Mouse (Mus musculus) forebrain, embryonic 15.5 days (tissue): Measurements from ENCODE around the gene Cnot8. TPM values are rescaled to one million over a fixed set of nuclear protein-coding genes. Genes with fewer than 3 reads are reported as not detected.

Experiments used
- ATAC-seq: fragments of 200-750 bp; cut with Nextera tagmentation; replicated peaks from 2 replicates; pipeline ENCODE4 v1.8.0; 2017; ENCODE audit warnings: mild to moderate bottlenecking, moderate TSS enrichment, moderate library complexity
- H3K27ac ChIP-seq: fragments of 300-500 bp; sonication (generic); replicated peaks from 2 replicates; pipeline ENCODE4 v1.5.1; 2015; ENCODE audit warnings: mild to moderate bottlenecking, inconsistent platforms
- H3K27me3 ChIP-seq: fragments of 300-500 bp; sonication (generic); 2 replicates; pipeline ENCODE4 v1.6.1; 2015; ENCODE audit warnings: inconsistent platforms
- H3K36me3 ChIP-seq: fragments of 300-500 bp; sonication (generic); 2 replicates; pipeline ENCODE4 v1.6.1; 2015; ENCODE audit warnings: mild to moderate bottlenecking, inconsistent platforms
- H3K4me1 ChIP-seq: fragments of 300-500 bp; sonication (generic); 2 replicates; pipeline ENCODE4 v1.6.1; 2015; ENCODE audit warnings: inconsistent platforms
- H3K4me2 ChIP-seq: fragments of 300-500 bp; sonication (generic); replicated peaks from 2 replicates; pipeline ENCODE4 v1.6.1; 2015; ENCODE audit warnings: mild to moderate bottlenecking, inconsistent platforms
- H3K4me3 ChIP-seq: fragments of 300-500 bp; sonication (generic); 2 replicates; pipeline ENCODE4 v1.5.1; 2015; ENCODE audit warnings: mild to moderate bottlenecking, inconsistent platforms
- H3K9ac ChIP-seq: fragments of 300-500 bp; sonication (generic); replicated peaks from 2 replicates; pipeline ENCODE4 v1.6.1; 2015; ENCODE audit warnings: mild to moderate bottlenecking, inconsistent platforms
- H3K9me3 ChIP-seq: fragments of 300-500 bp; sonication (generic); 2 replicates; pipeline ENCODE4 v1.6.1; 2016; ENCODE audit warnings: inconsistent platforms
- WGBS: fragments of 180-500 bp; shearing (Covaris S2); methylation state at CpG from one replicate; pipeline ENCODE4 v1.1.7; 2015; ENCODE audit warnings: mixed read lengths; 5-methylcytosine and 5-hydroxymethylcytosine counted together
- polyA plus RNA-seq: library from polyadenylated mRNA; unstranded; fragments of >200 nt; fragmentation: Nextera tagmentation; extraction: Ambion mirVana; gene quantifications from 2 replicates; pipeline ENCODE4 v1.2.1, GENCODE M21; 2015

Cnot8 gene
- polyA plus RNA-seq, 1 experiment from 2014 or later: 147 TPM

DNA sequence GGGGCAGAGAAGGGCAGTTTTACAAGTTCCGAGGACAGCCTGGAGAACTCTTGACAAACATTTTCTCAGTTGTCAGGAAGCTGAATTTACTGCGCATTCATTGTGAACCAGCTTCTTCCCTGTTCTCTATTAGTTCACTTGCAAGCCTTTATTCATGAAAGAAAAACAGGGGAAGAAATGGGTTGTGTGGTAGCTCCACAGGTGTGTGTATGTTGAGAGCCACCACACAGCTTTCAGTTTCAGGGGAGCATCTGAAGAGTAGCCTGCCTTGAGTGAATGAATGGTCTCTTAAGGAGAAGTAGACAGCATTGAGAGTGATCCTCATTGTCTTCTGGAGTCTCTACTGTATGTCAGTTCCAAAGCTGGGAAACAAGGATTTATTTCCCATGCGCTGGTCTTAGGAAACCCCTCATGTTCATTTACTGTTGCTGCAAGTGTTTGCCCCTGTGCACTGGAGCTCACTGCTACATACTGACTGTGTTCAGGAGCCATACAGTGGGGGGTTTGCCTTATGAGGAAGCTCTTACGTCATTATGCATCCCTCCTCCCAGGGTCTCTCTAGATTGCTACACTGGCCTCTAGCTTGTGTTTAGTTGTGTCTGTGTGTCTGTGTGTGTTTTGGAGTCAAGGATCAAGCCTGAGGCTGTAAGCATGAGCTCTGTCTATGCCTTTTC lies 3.8 kb downstream of the Cnot8 start:
- no peak for ATAC-seq
- peaks cover 30% of the 10 kb centered on the region for H3K4me1 ChIP-seq
- no peaks in the 10 kb centered on the region for H3K9me3 ChIP-seq

DNA sequence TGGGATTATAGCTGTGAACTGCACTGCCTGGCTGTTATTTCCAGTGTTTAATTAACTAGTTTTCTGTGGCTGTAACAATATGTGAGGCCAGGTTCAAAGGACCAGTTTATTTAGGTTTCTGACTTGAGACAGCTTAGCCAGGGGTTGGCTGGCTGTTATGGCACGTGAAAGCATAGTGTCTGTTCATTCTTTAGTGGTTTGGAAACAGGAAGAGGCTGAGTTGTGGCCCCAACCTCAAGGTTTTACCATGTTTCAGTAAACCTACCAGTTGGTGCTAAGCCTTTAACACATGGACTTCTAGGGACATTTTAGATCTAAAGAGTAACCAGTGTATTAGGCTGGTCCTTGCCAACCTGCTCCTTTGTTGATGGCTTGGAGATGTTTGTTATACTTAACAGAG lies 12.6 kb downstream of the Cnot8 start:
- H3K36me3 ChIP-seq: peaks cover 91% of the 10 kb centered on the region
- no peak overlapping the region for H3K4me2 ChIP-seq
- ATAC-seq: no peak
- no peak overlapping the region for H3K9ac ChIP-seq
- H3K27me3 ChIP-seq: no peaks in the 10 kb centered on the region
- H3K4me1 ChIP-seq: no peaks in the 10 kb centered on the region
- H3K27ac ChIP-seq: no peak overlapping the region
- 91% methylated on average over 1 of the region's 1 CpGs for WGBS
- H3K4me3 ChIP-seq: no peak overlapping the region
- H3K9me3 ChIP-seq: no peaks in the 10 kb centered on the region

More for the DNA sequence above, 3.8 kb downstream of the Cnot8 start:
- Histone ChIP-seq H3K27ac (no peak overlapping the region), H3K27me3 (no peaks in the 10 kb centered on the region), H3K9ac (no peak overlapping the region), H3K4me2 (no peak overlapping the region), H3K36me3 (peaks cover 28% of the 10 kb centered on the region), H3K4me3 (no peak overlapping the region)
- WGBS: 89% methylated on average over 4 of the region's 4 CpGs

DNA sequence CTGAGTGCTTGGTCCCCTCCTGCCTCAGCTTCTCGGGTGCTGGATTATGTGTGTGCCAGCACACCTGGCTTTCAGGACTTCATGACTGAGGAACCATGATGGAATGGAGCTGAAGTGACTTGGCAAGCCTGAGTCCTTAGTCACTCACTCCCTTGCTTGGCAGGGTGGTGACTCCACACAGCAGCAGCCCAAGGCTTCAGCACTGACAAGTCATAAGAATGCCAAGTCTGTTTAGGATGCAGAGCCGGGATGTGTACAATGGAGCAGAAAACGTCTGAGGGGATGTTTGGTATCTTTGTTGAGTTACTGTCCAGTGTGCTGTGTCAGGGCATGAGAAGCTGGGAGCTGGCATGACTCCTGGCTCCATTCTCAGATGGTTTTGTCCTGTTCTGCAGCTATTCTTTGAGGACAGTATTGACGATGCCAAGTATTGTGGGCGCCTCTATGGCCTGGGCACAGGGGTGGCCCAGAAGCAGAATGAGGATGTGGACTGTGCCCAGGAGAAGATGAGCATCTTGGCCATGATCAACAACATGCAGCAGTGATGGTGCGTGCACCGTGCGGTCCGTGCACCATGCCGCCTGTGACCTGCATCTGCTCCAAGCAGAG lies 13.2 kb downstream of the Cnot8 start:
- ATAC-seq: no peak
- Histone ChIP-seq H3K4me3 (no peak overlapping the region), H3K36me3 (peaks cover 91% of the 10 kb centered on the region), H3K4me2 (no peak overlapping the region), H3K27me3 (no peaks in the 10 kb centered on the region), H3K9ac (no peak overlapping the region), H3K4me1 (no peaks in the 10 kb centered on the region), H3K27ac (no peak overlapping the region), H3K9me3 (no peaks in the 10 kb centered on the region)
- 82% methylated on average over 10 of the region's 10 CpGs for WGBS

- no peaks in the 10 kb centered on the region for H3K27me3 ChIP-seq
- H3K27ac ChIP-seq: no peak overlapping the region
- WGBS: 80% methylated on average over 3 of the region's 3 CpGs
- no peak overlapping the region for H3K4me3 ChIP-seq
- H3K4me2 ChIP-seq: no peak overlapping the region
- peaks cover 78% of the 10 kb centered on the region for H3K36me3 ChIP-seq
- no peak for ATAC-seq
- H3K4me1 ChIP-seq: no peaks in the 10 kb centered on the region
- H3K9ac ChIP-seq: no peak overlapping the region
- no peaks in the 10 kb centered on the region for H3K9me3 ChIP-seq
These were observed 16.7 kb downstream of the Cnot8 start for GRCm38 (mm10) chr11:58120655-58121054.

GRCm38 (mm10) chr11:58121351-58121750 lies 17.4 kb downstream of the Cnot8 start:
- Histone ChIP-seq H3K4me2 (no peak overlapping the region), H3K27me3 (no peaks in the 10 kb centered on the region), H3K36me3 (peaks cover 71% of the 10 kb centered on the region), H3K4me1 (peaks cover under 1% of the 10 kb centered on the region; the same call in 1 of the 2 replicates), H3K9me3 (no peaks in the 10 kb centered on the region), H3K9ac (no peak overlapping the region), H3K27ac (no peak overlapping the region), H3K4me3 (no peak overlapping the region)
- WGBS: 93% methylated on average over 9 of the region's 9 CpGs
- no peak for ATAC-seq

GRCm38 (mm10) chr11:58123711-58124110 lies 19.8 kb downstream of the Cnot8 start:
- no peak overlapping the region for H3K4me3 ChIP-seq
- no peak overlapping the region for H3K4me2 ChIP-seq
- H3K36me3 ChIP-seq: peaks cover 63% of the 10 kb centered on the region
- WGBS: 84% methylated on average over 2 of the region's 2 CpGs
- ATAC-seq: no peak
- H3K27ac ChIP-seq: no peak overlapping the region
- peaks cover 4% of the 10 kb centered on the region; the same call in 1 of the 2 replicates for H3K4me1 ChIP-seq
- H3K9me3 ChIP-seq: no peaks in the 10 kb centered on the region
- H3K27me3 ChIP-seq: no peaks in the 10 kb centered on the region
- no peak overlapping the region for H3K9ac ChIP-seq

DNA sequence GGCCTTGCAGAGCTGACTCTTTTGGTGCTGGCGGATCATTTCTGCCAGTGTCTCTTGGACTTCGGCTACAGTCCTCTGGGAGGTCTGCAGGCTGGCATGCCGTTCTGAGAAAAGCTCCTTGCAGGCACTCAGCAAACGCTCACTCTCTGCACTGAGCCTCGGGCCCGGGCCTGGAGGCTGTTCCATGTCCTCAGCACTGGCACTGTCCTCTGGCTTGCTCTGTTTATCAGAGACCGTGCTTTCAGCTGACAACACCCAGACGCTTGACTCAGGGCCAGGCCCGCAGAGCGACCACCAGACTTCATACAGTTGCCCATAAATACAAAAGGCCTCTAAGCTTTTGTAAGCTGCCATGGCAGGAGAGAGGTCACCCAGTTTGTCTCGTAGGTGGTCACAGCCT lies 21.1 kb downstream of the Cnot8 start:
- 88% methylated on average over 11 of the region's 11 CpGs for WGBS
- Histone ChIP-seq H3K4me3 (no peak overlapping the region), H3K27me3 (no peaks in the 10 kb centered on the region), H3K9ac (no peak overlapping the region), H3K36me3 (peaks cover 67% of the 10 kb centered on the region), H3K27ac (no peak overlapping the region), H3K4me1 (peaks cover 4% of the 10 kb centered on the region; the same call in 1 of the 2 replicates), H3K4me2 (no peak overlapping the region), H3K9me3 (no peaks in the 10 kb centered on the region)
- ATAC-seq: no peak

GRCm38 (mm10) chr11:58126397-58127160 lies 22.6 kb downstream of the Cnot8 start:
- no peak for ATAC-seq
- Histone ChIP-seq H3K4me1 (peaks cover 4% of the 10 kb centered on the region; the same call in 1 of the 2 replicates), H3K4me3 (no peak overlapping the region), H3K36me3 (peaks cover 65% of the 10 kb centered on the region), H3K4me2 (no peak overlapping the region), H3K27ac (no peak overlapping the region), H3K9ac (no peak overlapping the region), H3K27me3 (no peaks in the 10 kb centered on the region), H3K9me3 (no peaks in the 10 kb centered on the region)
- 69% methylated on average over 7 of the region's 7 CpGs for WGBS

GRCm38 (mm10) chr11:58127544-58127943 lies 23.6 kb downstream of the Cnot8 start:
- Histone ChIP-seq H3K36me3 (peaks cover 69% of the 10 kb centered on the region), H3K27me3 (no peaks in the 10 kb centered on the region), H3K27ac (no peak overlapping the region), H3K4me2 (no peak overlapping the region), H3K4me3 (no peak overlapping the region), H3K9me3 (no peaks in the 10 kb centered on the region), H3K9ac (no peak overlapping the region), H3K4me1 (peaks cover 4% of the 10 kb centered on the region; the same call in 1 of the 2 replicates)
- 88% methylated on average over 2 of the region's 2 CpGs for WGBS
- no peak for ATAC-seq

DNA sequence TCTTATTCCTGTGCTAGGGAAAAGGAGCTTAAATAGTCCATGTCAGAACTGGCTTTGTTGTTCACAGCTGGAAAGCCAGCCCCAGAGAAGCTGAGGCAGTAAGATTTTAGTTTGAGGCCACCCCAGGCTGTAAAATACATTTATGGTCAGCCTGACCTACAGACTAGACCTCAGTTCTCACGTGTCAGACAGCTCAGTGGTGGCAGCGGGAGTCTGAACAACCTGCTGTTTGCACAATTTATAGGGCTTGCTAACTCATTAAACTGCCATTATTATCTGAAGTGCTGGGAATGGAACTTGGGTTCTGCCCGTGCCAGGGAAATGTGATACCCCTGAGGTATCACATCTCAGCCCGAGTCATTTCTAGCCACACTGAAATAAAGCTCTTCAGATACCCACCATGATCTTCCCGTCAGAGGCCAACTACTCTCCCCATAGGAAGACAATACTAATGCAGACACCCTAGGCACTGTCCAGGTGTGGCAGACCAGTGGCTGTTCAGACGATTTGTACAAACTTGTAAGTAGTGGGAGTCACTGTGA lies 25.4 kb downstream of the Cnot8 start:
- Histone ChIP-seq H3K9me3 (no peaks in the 10 kb centered on the region), H3K4me1 (peaks cover 4% of the 10 kb centered on the region; the same call in 1 of the 2 replicates), H3K9ac (no peak overlapping the region), H3K36me3 (peaks cover 66% of the 10 kb centered on the region), H3K4me3 (no peak overlapping the region), H3K4me2 (no peak overlapping the region), H3K27ac (no peak overlapping the region), H3K27me3 (no peaks in the 10 kb centered on the region)
- no peak for ATAC-seq
- WGBS: 83% methylated on average over 6 of the region's 6 CpGs

DNA sequence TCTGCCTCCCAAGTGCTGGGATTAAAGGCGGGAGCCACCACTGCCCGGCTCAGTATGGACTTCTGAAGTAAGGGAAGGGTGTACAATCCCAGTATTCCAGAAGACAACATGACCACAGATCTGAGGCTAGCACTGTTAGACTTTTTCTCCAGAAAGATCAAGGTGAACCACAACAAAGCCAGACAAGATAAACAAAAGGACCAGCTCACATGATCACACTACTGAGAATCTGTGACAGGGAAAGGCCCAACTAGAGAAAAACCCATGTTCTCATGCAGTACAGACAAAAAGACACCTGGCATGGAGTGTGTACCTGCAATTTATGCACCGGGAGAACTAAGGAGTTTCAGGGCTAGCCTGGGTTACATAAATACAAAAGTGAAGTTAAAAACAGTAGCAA lies 28.1 kb downstream of the Cnot8 start:
- ATAC-seq: no peak
- Histone ChIP-seq H3K36me3 (peaks cover 85% of the 10 kb centered on the region), H3K27ac (no peak overlapping the region), H3K4me2 (no peak overlapping the region), H3K4me3 (no peak overlapping the region), H3K9ac (no peak overlapping the region), H3K4me1 (no peaks in the 10 kb centered on the region), H3K27me3 (no peaks in the 10 kb centered on the region), H3K9me3 (no peaks in the 10 kb centered on the region)
- 92% methylated on average over 3 of the region's 3 CpGs for WGBS

- Histone ChIP-seq H3K36me3 (peaks cover 87% of the 10 kb centered on the region), H3K4me1 (no peaks in the 10 kb centered on the region), H3K4me3 (no peak overlapping the region), H3K9ac (no peak overlapping the region), H3K4me2 (no peak overlapping the region), H3K27me3 (no peaks in the 10 kb centered on the region), H3K9me3 (no peaks in the 10 kb centered on the region), H3K27ac (no peak overlapping the region)
- ATAC-seq: no peak
These were observed 30.9 kb downstream of the Cnot8 start for GRCm38 (mm10) chr11:58134869-58135268.
